Mouse (Mus musculus) MEL (cell line): Measurements from ENCODE around the gene Slc2a4. TPM values are rescaled to one million over a fixed set of nuclear protein-coding genes. Genes with fewer than 3 reads are reported as not detected.

Experiments used
- DNase-seq: peaks from one replicate; pipeline ENCODE4 v3.0.0; 2011; ENCODE audit warnings: low read depth, low spot score
- H3K27ac ChIP-seq: 2 replicates; pipeline ENCODE4 v1.5.1; 2012; ENCODE audit warnings: low read depth, mild to moderate bottlenecking, control low read depth, low read length, moderate library complexity; ENCODE audit not compliant: control insufficient read depth
- H3K27me3 ChIP-seq, 2 experiments: fragments of 150-350 bp in 1 of 2; sonication (generic) in 1 of 2; 2 replicates each; pipeline ENCODE4 v1.6.1; 2012; ENCODE audit warnings: low read length in 2 of 2, mild to moderate bottlenecking in 2 of 2, improper control_type of control experiment in 1 of 2, moderate library complexity in 1 of 2; ENCODE audit not compliant: insufficient read depth in 2 of 2, control insufficient read depth in 1 of 2
- H3K36me3 ChIP-seq, 2 experiments: 2 replicates each; pipeline ENCODE4 v1.6.1; 2012 to 2014; ENCODE audit warnings: low read length in 2 of 2, improper control_type of control experiment in 1 of 2, inconsistent platforms in 1 of 2, mild to moderate bottlenecking in 1 of 2; ENCODE audit not compliant: insufficient read depth in 2 of 2, control insufficient read depth in 1 of 2
- H3K4me1 ChIP-seq, 2 experiments: fragments of 150-350 bp in 1 of 2; sonication (generic) in 1 of 2; 2 replicates each; pipeline ENCODE4 v1.6.1; 2012; ENCODE audit warnings: low read length in 2 of 2, improper control_type of control experiment in 1 of 2, mild to moderate bottlenecking in 1 of 2; ENCODE audit not compliant: insufficient read depth in 2 of 2, control insufficient read depth in 1 of 2
- H3K4me3 ChIP-seq, 2 experiments: fragments of 150-350 bp in 1 of 2; sonication (generic) in 1 of 2; 2 replicates each; pipeline ENCODE4 v1.5.1; 2012; ENCODE audit warnings: low read depth in 2 of 2, low read length in 2 of 2, mild to moderate bottlenecking in 2 of 2, moderate library complexity in 2 of 2, control low read depth in 1 of 2, improper control_type of control experiment in 1 of 2; ENCODE audit not compliant: control insufficient read depth in 1 of 2, insufficient read depth in 1 of 2
- H3K79me2 ChIP-seq: 2 replicates; pipeline ENCODE4 v1.6.1; 2012; ENCODE audit warnings: mild to moderate bottlenecking, low read length, moderate library complexity; ENCODE audit not compliant: control insufficient read depth, poor library complexity, insufficient read depth
- H3K9ac ChIP-seq: 2 replicates; pipeline ENCODE4 v1.6.1; 2012; ENCODE audit warnings: low read depth, mild to moderate bottlenecking, control low read depth, low read length, moderate library complexity; ENCODE audit not compliant: control insufficient read depth, poor library complexity, severe bottlenecking
- H3K9me3 ChIP-seq: fragments of 150-350 bp; sonication (generic); replicated peaks from 2 replicates; pipeline ENCODE4 v1.6.1; 2012; ENCODE audit warnings: mild to moderate bottlenecking, low read length, improper control_type of control experiment, moderate library complexity; ENCODE audit not compliant: insufficient read depth
- BHLHE40 ChIP-seq: IDR thresholded peaks from 2 replicates; pipeline ENCODE4 v1.6.1; 2012; ENCODE audit warnings: low read depth, mild to moderate bottlenecking, inconsistent platforms, low read length, improper control_type of control experiment, borderline replicate concordance
- CHD1 ChIP-seq: IDR thresholded peaks from 2 replicates; pipeline ENCODE4 v1.6.1; 2012; ENCODE audit warnings: low read depth, mild to moderate bottlenecking, inconsistent platforms, low read length, improper control_type of control experiment
- ELF1 ChIP-seq: IDR thresholded peaks from 2 replicates; pipeline ENCODE4 v1.6.1; 2014; ENCODE audit warnings: low read depth, mild to moderate bottlenecking, inconsistent platforms, low read length, improper control_type of control experiment, moderate library complexity
- EP300 ChIP-seq, 2 experiments: IDR thresholded peaks; 2 replicates each; pipeline ENCODE4 v1.6.1; 2011; ENCODE audit warnings: improper control_type of control experiment in 2 of 2, low read length in 2 of 2, low read depth in 1 of 2, mild to moderate bottlenecking in 1 of 2
- GATA1 ChIP-seq: IDR thresholded peaks from 2 replicates; pipeline ENCODE4 v1.6.1; 2011; ENCODE audit warnings: low read depth, low read length, improper control_type of control experiment
- KAT2A ChIP-seq: conservative IDR thresholded peaks from 2 replicates; pipeline ENCODE4 v1.6.1; 2012; ENCODE audit warnings: low read depth, low read length, improper control_type of control experiment, inconsistent platforms
- MAFK ChIP-seq: IDR thresholded peaks from 2 replicates; pipeline ENCODE4 v1.6.1; 2011; ENCODE audit warnings: low read depth, mild to moderate bottlenecking, low read length, improper control_type of control experiment, borderline replicate concordance
- MAX ChIP-seq: IDR thresholded peaks from 2 replicates; pipeline ENCODE4 v1.6.1; 2011; ENCODE audit warnings: low read length, improper control_type of control experiment
- MAZ ChIP-seq: IDR thresholded peaks from 2 replicates; pipeline ENCODE4 v1.6.1; 2012; ENCODE audit warnings: low read depth, mild to moderate bottlenecking, inconsistent platforms, low read length, improper control_type of control experiment
- MXI1 ChIP-seq: IDR thresholded peaks from 2 replicates; pipeline ENCODE4 v1.6.1; 2011; ENCODE audit warnings: mild to moderate bottlenecking, low read depth, low read length, improper control_type of control experiment
- MYB ChIP-seq: IDR thresholded peaks from 2 replicates; pipeline ENCODE4 v1.6.1; 2011; ENCODE audit warnings: mild to moderate bottlenecking, low read depth, low read length, improper control_type of control experiment
- MYC ChIP-seq: IDR thresholded peaks from 2 replicates; pipeline ENCODE4 v1.6.1; 2011; ENCODE audit warnings: low read depth, mild to moderate bottlenecking, low read length, improper control_type of control experiment, moderate library complexity
- NELFE ChIP-seq: IDR thresholded peaks from 2 replicates; pipeline ENCODE4 v1.6.1; 2011; ENCODE audit warnings: low read depth, low read length, improper control_type of control experiment
- NRF1 ChIP-seq: IDR thresholded peaks from 2 replicates; pipeline ENCODE4 v1.6.1; 2014; ENCODE audit warnings: low read depth, mild to moderate bottlenecking, inconsistent platforms, low read length, improper control_type of control experiment, moderate library complexity; ENCODE audit not compliant: poor library complexity, insufficient read depth, severe bottlenecking
- POLR2A ChIP-seq, 2 experiments: IDR thresholded peaks; 2 replicates each; pipeline ENCODE4 v1.6.1; 2011 to 2012; ENCODE audit warnings: low read length in 2 of 2, mild to moderate bottlenecking in 2 of 2, control low read depth in 1 of 2, improper control_type of control experiment in 1 of 2, low read depth in 1 of 2, moderate library complexity in 1 of 2; ENCODE audit not compliant: control insufficient read depth in 1 of 2, insufficient read depth in 1 of 2, poor library complexity in 1 of 2
- POLR2AphosphoS2 ChIP-seq: IDR thresholded peaks from 2 replicates; pipeline ENCODE4 v1.6.1; 2011; ENCODE audit warnings: low read length, improper control_type of control experiment
- POLR2AphosphoS5 ChIP-seq: IDR thresholded peaks from 2 replicates; pipeline ENCODE4 v1.6.1; 2012; ENCODE audit warnings: low read depth, borderline replicate concordance, mild to moderate bottlenecking, inconsistent platforms, low read length, moderate library complexity, mixed read lengths
- RAD21 ChIP-seq: IDR thresholded peaks from 2 replicates; pipeline ENCODE4 v1.6.1; 2011; ENCODE audit warnings: mild to moderate bottlenecking, low read depth, low read length, improper control_type of control experiment
- RCOR1 ChIP-seq: IDR thresholded peaks from 2 replicates; pipeline ENCODE4 v1.6.1; 2012; ENCODE audit warnings: low read depth, mild to moderate bottlenecking, inconsistent platforms, low read length, improper control_type of control experiment
- SIN3A ChIP-seq: IDR thresholded peaks from 2 replicates; pipeline ENCODE4 v1.6.1; 2012; ENCODE audit warnings: low read length, improper control_type of control experiment, inconsistent platforms
- SMC3 ChIP-seq: IDR thresholded peaks from 2 replicates; pipeline ENCODE4 v1.6.1; 2011; ENCODE audit warnings: low read depth, low read length, improper control_type of control experiment
- TAL1 ChIP-seq: IDR thresholded peaks from 2 replicates; pipeline ENCODE4 v1.6.1; 2012; ENCODE audit warnings: mild to moderate bottlenecking, inconsistent platforms, low read length, moderate library complexity, mixed read lengths
- TBP ChIP-seq: IDR thresholded peaks from 2 replicates; pipeline ENCODE4 v1.8.0; 2011; ENCODE audit warnings: low read depth, low read length, improper control_type of control experiment
- TCF12 ChIP-seq: IDR thresholded peaks from 2 replicates; pipeline ENCODE4 v1.6.1; 2014; ENCODE audit warnings: low read depth, mild to moderate bottlenecking, inconsistent platforms, low read length, improper control_type of control experiment, moderate library complexity
- UBTF ChIP-seq: IDR thresholded peaks from 2 replicates; pipeline ENCODE4 v1.6.1; 2012; ENCODE audit warnings: low read depth, mild to moderate bottlenecking, inconsistent platforms, low read length, improper control_type of control experiment, moderate library complexity, borderline replicate concordance; ENCODE audit not compliant: insufficient read depth
- USF1 ChIP-seq: IDR thresholded peaks from 2 replicates; pipeline ENCODE4 v1.6.1; 2014; ENCODE audit warnings: low read depth, mild to moderate bottlenecking, inconsistent platforms, low read length, improper control_type of control experiment, moderate library complexity
- USF2 ChIP-seq, 2 experiments: IDR thresholded peaks; 2 replicates each; pipeline ENCODE4 v1.6.1; 2011 to 2012; ENCODE audit warnings: improper control_type of control experiment in 2 of 2, low read length in 2 of 2, borderline replicate concordance in 1 of 2, inconsistent platforms in 1 of 2, low read depth in 1 of 2, mild to moderate bottlenecking in 1 of 2; ENCODE audit not compliant: insufficient read depth in 1 of 2
- ZC3H11A ChIP-seq: IDR thresholded peaks from 2 replicates; pipeline ENCODE4 v1.6.1; 2012; ENCODE audit warnings: low read depth, mild to moderate bottlenecking, inconsistent platforms, low read length, improper control_type of control experiment
- ZKSCAN1 ChIP-seq: IDR thresholded peaks from 2 replicates; pipeline ENCODE4 v1.6.1; 2012; ENCODE audit warnings: low read depth, mild to moderate bottlenecking, inconsistent platforms, low read length, improper control_type of control experiment, moderate library complexity
- ZMIZ1 ChIP-seq: IDR thresholded peaks from 2 replicates; pipeline ENCODE4 v1.6.1; 2012; ENCODE audit warnings: low read depth, mild to moderate bottlenecking, inconsistent platforms, low read length, improper control_type of control experiment, moderate library complexity
- ZNF384 ChIP-seq: IDR thresholded peaks from 2 replicates; pipeline ENCODE4 v1.6.1; 2012; ENCODE audit warnings: low read depth, mild to moderate bottlenecking, inconsistent platforms, low read length, improper control_type of control experiment
- polyA plus RNA-seq, 2 experiments: library from polyadenylated mRNA; stranded (reverse) in 1 of 2; unstranded in 1 of 2; fragments of >175 nt in 1 of 2; fragments of >200 nt in 1 of 2; gene quantifications; 2 replicates each; pipeline versions ENCODE4 v1.2.1 to v1.2.4; 2012; ENCODE audit warnings: low replicate concordance in 2 of 2, low read depth in 1 of 2; ENCODE audit not compliant: insufficient read length in 2 of 2, insufficient read depth in 1 of 2, missing spikeins in 1 of 2
- total RNA-seq: library from RNA; depleted of rRNA; stranded (reverse); fragments of 300-350 nt; gene quantifications from 2 replicates; pipeline ENCODE4 v1.2.3, GENCODE M21; 2012

Slc2a4 gene
- total and polyA plus RNA-seq, 3 experiments = 0.12 to 0.19 TPM; not detected in 1

DNA sequence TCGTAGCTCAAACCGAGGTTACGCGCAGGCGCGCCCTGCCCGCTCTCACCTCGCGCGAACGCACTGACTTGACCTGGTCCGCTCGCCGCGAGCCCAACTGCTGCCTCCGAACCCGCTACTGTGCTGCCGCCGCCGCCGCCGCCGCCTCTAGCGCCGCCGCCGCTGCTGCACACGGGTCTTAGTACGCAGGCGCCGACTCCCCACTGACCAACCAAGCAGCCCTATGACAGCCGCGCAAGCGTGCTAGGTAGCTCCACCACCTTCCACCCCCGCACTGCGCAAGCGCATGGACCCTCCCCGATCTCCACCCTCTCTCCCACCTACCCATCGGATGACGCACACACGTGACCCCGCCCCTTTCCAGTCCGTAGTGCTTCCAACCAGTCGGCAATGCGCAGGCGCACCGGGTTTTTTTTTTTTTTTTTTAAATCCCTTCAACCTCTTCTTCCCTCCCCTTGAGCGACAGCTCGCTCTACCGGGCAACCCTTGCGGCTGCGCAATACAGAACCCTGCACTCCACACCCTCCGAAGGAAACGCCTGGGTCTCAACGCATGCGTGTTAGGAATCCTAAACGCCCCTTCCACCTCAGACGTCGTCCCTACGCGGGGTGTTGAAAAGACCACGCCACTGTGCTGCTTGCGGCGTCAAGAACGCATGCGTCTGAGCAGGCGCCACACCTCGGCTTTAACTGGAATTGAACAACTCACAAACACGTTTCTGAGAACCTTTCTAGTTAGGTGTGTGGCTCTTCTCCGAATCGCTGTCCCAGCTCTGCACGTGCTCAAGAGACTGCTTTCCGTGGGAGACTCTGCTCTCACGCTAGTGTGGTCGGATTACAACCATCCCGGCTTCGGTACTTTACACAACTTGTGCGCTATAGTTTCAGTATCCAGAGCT is 26.6 kb downstream of the Slc2a4 start, which contains the start of gene Eif5a (continued):
- TF ChIP-seq KAT2A (no peak; the same call in 1 of the 2 replicates), ZMIZ1 (peak; percentile 95), USF2 (IDR thresholded peaks at IDR 0.05; ENCODE audit: borderline replicate concordance in 1 of 2, insufficient read depth in 1 of 2, low read depth in 1 of 2, low read length in 2 of 2) (peak; percentile 67 to 86; a peak in 3 of 4 replicates), ELF1 (peak; percentile 67), CHD1 (no peak), NRF1 (peak; percentile 80), POLR2AphosphoS2 (peak; percentile 99), MYC (peak; percentile 100), NELFE (peak; percentile 95), MAZ (peak; percentile 56), TCF12 (peak; percentile 70)

DNA sequence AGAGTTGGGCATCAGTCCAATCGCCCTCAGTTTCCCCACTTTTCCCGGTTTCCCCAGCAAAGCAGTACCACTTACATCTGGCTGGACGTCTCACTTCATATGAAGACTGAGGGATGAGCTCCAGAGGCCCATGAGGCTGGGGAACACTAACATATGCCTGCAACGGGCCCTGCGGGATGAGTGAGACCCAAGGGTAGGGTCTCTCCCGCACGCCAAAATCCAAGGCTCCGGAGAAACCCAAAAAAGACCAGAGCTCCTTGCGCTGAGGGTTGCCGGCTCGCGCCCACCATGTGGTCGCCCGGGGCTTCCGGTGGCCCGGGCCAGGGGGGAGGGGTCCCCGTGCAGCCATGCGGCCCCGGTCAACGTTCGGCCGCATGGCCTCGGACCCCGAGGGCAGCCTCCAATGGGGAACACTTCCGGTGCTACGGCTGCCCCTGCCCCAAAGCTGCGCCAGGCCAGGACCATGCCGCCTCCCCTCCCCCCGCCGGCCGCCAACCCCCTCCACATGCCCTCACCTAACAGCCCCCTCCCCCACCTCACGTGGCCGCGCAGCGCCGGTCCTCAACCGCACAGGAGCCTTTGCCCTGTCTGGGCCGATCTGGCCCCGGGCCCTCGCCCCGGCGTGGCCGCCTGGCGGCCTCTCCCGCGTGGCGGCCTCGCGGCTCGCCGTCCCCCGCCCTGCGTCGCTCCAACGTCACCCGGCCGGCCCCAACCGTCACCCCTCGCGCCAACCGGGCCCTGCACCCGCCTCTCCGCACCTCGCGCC is 27.5 kb downstream of the Slc2a4 start:
- Histone ChIP-seq H3K4me3 (peak overlapping the region; percentile 73 to 96), H3K4me1 (peaks cover 13 to 43% of the 10 kb centered on the region in 2 experiments), H3K36me3 (peaks cover 22 to 54% of the 10 kb centered on the region in 2 experiments), H3K9ac (peak overlapping the region; percentile 83), H3K27ac (peak overlapping the region; percentile 80), H3K79me2 (peaks cover 48% of the 10 kb centered on the region), H3K27me3 (no peaks in the 10 kb centered on the region), H3K9me3 (no peaks in the 10 kb centered on the region)
- peak; percentile 56 for DNase-seq
- TF ChIP-seq SMC3 = peak; percentile 9; the same call in 1 of the 2 replicates
- TF ChIP-seq ZC3H11A = no peak
- TF ChIP-seq ZMIZ1 = no peak; the same call in 1 of the 2 replicates
- TF ChIP-seq MYC = peak; percentile 87
- TF ChIP-seq EP300 (IDR thresholded peaks at IDR 0.05; ENCODE audit: low read depth in 1 of 2, low read length in 2 of 2) = peak in 1 of 2 experiments; percentile 5; a peak in 1 of 4 replicates
- no peak for TF ChIP-seq GATA1
- TF ChIP-seq MXI1 = peak; percentile 77
- peak; percentile 87 for TF ChIP-seq MAX
- no peak for TF ChIP-seq MAFK
- no peak for TF ChIP-seq TBP
- TF ChIP-seq USF2 (IDR thresholded peaks at IDR 0.05; ENCODE audit: borderline replicate concordance in 1 of 2, insufficient read depth in 1 of 2, low read depth in 1 of 2, low read length in 2 of 2) = no peak
- TF ChIP-seq TAL1 = no peak
- peak; percentile 61 for TF ChIP-seq BHLHE40
- TF ChIP-seq ZNF384 = no peak
- TF ChIP-seq KAT2A = no peak
- TF ChIP-seq CHD1 = no peak
- no peak for TF ChIP-seq MYB
- TF ChIP-seq POLR2A (IDR thresholded peaks at IDR 0.05; ENCODE audit: control insufficient read depth in 1 of 2, insufficient read depth in 1 of 2, low read depth in 1 of 2, low read length in 2 of 2, poor library complexity in 1 of 2) = no peak
- peak; percentile 49; the same call in 1 of the 2 replicates for TF ChIP-seq USF1
- TF ChIP-seq ZKSCAN1 = no peak
- no peak for TF ChIP-seq UBTF
- TF ChIP-seq SIN3A = no peak
- TF ChIP-seq RCOR1 = no peak
- peak; percentile 9; the same call in 1 of the 2 replicates for TF ChIP-seq POLR2AphosphoS5
- TF ChIP-seq POLR2AphosphoS2 = no peak
- no peak for TF ChIP-seq RAD21
